19 mouse cellular contexts compared by ENCODE assay signal in the genomic region with DNA sequence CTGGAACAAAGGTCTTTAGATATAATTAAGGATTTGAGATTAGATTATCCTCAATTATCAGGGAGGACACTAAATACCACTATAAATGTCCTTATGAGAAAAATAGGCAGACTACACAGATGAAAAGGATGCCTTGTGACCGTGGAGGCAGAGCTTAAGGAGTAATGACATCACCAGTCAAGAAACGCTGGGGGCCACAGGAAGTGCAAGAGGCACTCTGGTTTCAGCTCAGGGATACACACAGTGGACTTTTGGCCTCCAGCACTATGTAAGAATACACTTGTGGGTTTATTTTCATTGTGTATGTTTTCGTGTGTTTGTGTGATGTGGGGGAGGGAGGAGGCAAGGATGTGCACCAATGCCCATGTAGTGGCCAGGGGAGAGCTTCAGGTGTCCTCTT. TPM values are rescaled to one million over a fixed set of nuclear protein-coding genes. Genes with fewer than 3 reads are reported as not detected.
"Had no signal": no experiment of that assay in that cellular context is flagged by ENCODE, and none has a peak within 500 bp of the region (broad histone marks: within the 10 kb centered on the region; RNA-seq: fewer than 3 reads in every experiment).

No protein-coding gene starts in this region.

- H3K4me3 ChIP-seq: kidney, embryonic 15.5 days; limb, embryonic 13.5 days; liver, embryonic 15.5 days; midbrain, embryonic 10.5 days; midbrain, embryonic 15.5 days; neural tube, embryonic 12.5 days had no signal

- H3K36me3 ChIP-seq: kidney, embryonic 15.5 days; limb, embryonic 13.5 days; liver, embryonic 15.5 days; midbrain, embryonic 10.5 days; midbrain, embryonic 15.5 days; neural tube, embryonic 12.5 days had no signal

- H3K4me2 ChIP-seq: kidney, embryonic 15.5 days; limb, embryonic 13.5 days; liver, embryonic 15.5 days; lung, embryonic 14.5 days; midbrain, embryonic 15.5 days; neural tube, embryonic 12.5 days had no signal

- H3K9me3 ChIP-seq: kidney, embryonic 15.5 days; limb, embryonic 13.5 days; liver, embryonic 15.5 days; midbrain, embryonic 10.5 days; midbrain, embryonic 15.5 days; neural tube, embryonic 12.5 days had no signal

- DNase-seq: kidney, adult 18-20 months; kidney, postnatal 25 days; layer of hippocampus, adult 9-11 months; lung, embryonic 14.5 days; lung, postnatal 10 days; lung, postnatal 4 days; retina, postnatal 1 day; right cerebral cortex, postnatal 4 days; thymus, postnatal 4 days had no signal

- ATAC-seq: inflammation-experienced regulatory T-cells, adult 6 months; midbrain, embryonic 15.5 days had no signal

- H3K9ac ChIP-seq: kidney, embryonic 15.5 days; limb, embryonic 13.5 days; liver, embryonic 15.5 days; lung, embryonic 14.5 days; midbrain, embryonic 15.5 days; neural tube, embryonic 12.5 days had no signal

- H3K27ac ChIP-seq: kidney, embryonic 15.5 days; limb, embryonic 13.5 days; liver, embryonic 15.5 days; midbrain, embryonic 10.5 days; midbrain, embryonic 15.5 days; neural tube, embryonic 12.5 days; stomach, postnatal 0 days had no signal

RNA-seq across cellular contexts. Expression of gene Ovol2, which starts 5.3 kb away (rescaled TPM):
- total RNA-seq: monocyte, adult 5-6 weeks had no signal
- polyA plus RNA-seq: inflammation-experienced regulatory T-cells, adult 6 months; liver, adult 2 months; liver, embryonic 15.5 days; midbrain, embryonic 10.5 days; midbrain, embryonic 15.5 days had no signal

RNA-seq across cellular contexts. Expression of gene Pet117, which starts 31.6 kb away (rescaled TPM):
- total RNA-seq: liver, adult 2 months; monocyte, adult 5-6 weeks had no signal
- polyA plus RNA-seq: limb, embryonic 13.5 days; liver, adult 2 months; midbrain, embryonic 10.5 days; neural tube, embryonic 12.5 days had no signal
